Mouse (Mus musculus): Measurements from ENCODE around the gene Gnb1l.

The Gnb1l gene

DNA sequence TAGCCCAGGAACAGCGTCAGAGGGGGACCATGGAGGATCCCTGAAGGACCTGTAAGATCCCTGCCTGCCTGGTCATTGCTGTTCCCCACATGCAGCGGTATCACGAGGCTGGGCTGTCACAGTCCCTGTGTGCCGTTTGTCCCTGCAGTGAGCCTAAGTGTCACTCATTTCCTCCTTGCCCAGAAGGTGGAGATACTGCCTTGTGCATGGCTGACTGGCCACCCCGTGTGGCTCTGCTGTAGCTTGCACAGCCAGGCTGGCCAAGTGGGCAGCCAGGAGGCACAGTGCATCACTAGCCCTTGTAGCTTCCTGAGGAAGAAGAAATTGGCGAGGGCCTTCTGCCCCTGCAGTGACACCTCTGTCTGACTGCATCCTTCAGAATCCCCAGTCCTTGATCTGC lies 20.5 kb upstream of the Gnb1l start:
- in situ Hi-C loops (cut with MboI; ENCODE audit: low pct_unique_long_range_greater_than_20kb in 1 of 2, low sequenced_read_pairs in 2 of 2, unreplicated experiment in 1 of 2) = no loop called here

DNA sequence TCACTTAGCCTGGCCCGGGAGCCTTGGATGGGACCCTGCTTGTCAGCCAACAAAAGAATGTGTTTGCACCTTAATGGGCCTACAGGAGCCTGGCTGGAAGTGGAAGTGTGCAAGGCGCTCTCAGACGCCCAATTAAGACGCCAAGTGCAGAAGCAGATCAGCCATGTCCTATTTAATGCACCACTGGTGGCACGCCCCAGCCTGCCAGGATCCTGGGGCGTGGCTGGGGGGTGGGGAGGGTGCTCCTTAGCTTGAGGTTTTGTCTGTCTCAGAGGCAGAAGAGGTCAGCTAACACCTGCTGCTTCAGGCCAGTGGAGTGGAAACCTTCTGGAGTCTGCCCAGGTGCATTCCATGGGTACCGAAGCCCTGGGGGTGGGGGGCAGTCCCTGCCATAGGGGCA lies 18.8 kb upstream of the Gnb1l start:
- in situ Hi-C loops (cut with MboI; ENCODE audit: low pct_unique_long_range_greater_than_20kb in 1 of 2, low sequenced_read_pairs in 2 of 2, unreplicated experiment in 1 of 2) = no loop called here

DNA sequence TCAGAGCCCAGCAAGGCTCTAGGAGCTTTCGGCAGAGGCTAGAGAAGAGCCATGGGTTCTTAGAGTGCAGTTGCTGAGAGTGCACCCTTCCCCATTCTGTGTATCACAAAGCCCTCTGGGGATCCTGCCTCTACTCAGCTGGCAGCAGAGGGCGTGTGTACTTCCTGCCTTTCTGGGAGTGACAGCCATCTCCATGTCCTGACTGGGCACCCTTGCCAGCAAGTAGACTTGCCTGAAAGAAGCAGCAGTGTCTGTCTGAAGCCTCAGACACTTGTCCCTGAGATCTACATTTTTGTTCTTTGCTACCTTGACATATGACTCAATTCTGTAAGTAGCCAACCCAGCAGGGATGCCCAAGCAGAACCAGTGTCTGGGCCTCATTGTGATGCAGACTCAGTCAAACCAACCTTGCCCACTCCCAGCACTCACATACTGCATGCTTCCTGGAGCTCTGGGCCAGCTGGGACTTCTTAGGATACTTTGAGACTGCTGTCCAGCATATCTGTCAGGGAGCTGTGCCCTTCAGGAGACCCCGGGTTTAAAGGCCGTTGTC lies 17.5 kb upstream of the Gnb1l start:
- in situ Hi-C loops (cut with MboI; ENCODE audit: low pct_unique_long_range_greater_than_20kb in 1 of 2, low sequenced_read_pairs in 2 of 2, unreplicated experiment in 1 of 2) = no loop called here

DNA sequence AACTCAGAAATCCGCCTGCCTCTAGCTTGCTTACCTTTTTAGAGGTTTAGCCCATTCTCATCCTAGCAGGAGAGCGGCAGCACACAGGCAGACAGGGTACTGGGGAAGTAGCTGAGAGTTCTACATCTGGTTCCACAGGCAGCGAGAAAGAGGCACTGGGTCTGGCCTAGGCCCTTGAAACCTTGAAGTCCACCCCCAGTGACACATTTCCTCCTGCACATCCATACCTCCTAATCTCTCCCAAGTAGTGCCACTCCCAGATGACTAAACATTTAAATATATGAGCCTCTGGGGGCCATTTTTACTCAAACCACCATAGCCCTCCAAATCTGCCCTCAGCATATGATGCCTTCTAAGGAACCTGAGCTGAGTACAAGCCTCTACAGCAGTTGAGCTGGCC lies 16.1 kb upstream of the Gnb1l start:
- in situ Hi-C loops (cut with MboI; ENCODE audit: low pct_unique_long_range_greater_than_20kb in 1 of 2, low sequenced_read_pairs in 2 of 2, unreplicated experiment in 1 of 2) = no loop called here

DNA sequence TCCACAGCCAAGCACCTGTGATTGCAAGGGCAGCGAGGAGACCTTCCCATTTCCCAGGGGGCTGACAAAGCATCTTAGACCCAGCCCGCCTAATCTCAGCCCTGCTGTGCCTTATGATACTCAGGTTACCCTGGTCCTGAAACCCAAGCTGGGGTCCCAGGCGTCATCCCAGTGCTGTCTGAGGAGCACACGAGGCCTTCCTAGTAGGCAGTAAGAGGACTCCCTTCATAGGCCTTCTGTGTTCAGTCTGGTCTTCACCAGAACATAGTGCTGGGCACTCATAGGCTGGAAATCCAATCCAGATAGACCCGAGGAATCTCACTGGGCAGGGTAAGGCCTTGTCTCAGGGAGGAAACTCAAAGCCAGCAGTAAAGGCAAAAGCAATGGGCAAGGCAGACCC lies 14.7 kb upstream of the Gnb1l start:
- in situ Hi-C loops (cut with MboI; ENCODE audit: low pct_unique_long_range_greater_than_20kb in 1 of 2, low sequenced_read_pairs in 2 of 2, unreplicated experiment in 1 of 2) = no loop called here

DNA sequence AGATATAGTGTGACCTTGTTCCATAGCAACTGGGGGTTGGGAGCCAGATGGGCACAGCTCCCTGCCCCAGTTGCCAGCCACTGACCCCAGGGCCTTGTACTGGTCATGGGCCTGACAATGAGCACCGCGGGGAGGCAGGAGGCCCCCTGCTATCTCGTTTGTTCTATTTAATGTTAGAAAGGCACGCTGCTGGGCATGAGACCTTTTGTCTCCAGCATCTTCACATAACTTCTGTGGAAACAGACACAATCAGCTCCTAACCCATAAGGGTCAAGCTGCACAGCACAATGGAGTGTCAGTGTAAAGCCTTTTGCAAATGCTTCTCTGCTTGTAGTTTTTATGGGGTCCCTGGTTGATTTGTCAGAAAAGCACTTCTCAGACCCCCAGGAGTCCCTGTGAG lies 14.1 kb upstream of the Gnb1l start:
- in situ Hi-C loops (cut with MboI; ENCODE audit: low pct_unique_long_range_greater_than_20kb in 1 of 2, low sequenced_read_pairs in 2 of 2, unreplicated experiment in 1 of 2) = no loop called here

DNA sequence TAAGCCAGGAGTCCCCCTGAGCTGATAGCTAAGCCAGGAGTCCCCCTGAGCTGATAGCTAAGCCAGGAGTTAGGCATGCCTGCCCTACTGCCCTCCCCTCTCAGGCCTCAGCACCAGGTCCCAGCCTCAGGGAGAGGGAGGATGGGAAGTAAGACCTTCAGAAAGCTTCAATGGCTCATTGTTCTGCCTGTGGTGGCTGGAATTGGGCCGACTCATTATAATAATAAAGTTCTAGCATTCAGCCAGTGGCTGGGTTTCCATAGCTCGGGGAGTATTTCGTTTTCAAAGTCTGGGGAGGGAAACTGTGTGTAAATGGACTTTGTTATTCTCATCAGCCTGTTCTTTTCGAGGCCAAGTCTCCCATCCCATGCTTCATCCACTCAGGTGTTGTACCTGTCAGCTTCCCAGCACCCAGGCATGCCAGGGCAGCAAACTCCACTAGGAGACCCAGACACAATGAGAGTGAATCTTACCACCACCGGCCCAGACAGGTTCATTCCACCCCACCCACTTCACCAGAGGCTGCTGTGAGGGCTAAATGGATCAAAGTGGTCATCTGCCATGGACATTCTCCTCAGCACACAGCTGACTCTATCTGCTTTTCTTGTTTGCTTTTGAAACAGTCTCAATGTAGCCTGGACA lies 13.6 kb upstream of the Gnb1l start:
- in situ Hi-C loops (cut with MboI; ENCODE audit: low pct_unique_long_range_greater_than_20kb in 1 of 2, low sequenced_read_pairs in 2 of 2, unreplicated experiment in 1 of 2) = no loop called here

DNA sequence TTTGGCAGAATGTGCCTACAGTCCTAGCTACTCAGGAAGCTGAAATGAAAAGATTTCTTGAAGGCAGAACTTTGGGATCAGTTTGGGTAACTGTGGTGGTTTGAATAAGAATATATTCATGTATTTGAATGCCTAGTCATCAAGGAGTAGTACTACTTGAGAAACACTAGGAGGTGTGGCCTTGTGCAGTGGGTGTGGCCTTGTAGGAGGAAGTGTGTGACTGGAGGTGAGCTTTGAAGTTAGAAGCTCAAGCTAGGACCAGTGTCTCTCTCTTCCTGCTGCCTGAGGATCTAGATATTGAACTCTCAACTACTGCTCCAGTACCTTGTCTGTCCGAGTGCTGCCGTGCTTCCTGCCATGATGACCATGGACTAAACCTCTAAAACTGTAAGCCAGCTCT lies 12.4 kb upstream of the Gnb1l start:
- in situ Hi-C loops (cut with MboI; ENCODE audit: low pct_unique_long_range_greater_than_20kb in 1 of 2, low sequenced_read_pairs in 2 of 2, unreplicated experiment in 1 of 2) = no loop called here

DNA sequence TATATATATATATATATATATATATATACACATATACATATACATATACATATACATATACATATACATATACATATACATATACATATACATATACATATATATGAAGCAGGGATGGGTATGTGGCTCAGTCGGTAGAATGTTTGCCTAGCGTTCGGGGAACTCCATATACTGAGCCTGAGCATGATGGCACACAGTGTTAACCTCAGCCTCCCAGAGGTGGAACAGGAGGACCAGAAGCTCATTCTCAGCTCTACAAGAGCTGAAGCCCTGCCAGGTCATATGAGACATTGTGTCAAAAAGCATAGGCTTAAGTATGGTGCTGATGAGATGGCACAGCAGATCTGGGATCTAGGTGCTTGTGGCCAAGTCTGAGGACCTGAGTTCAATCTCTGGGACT lies 8.2 kb upstream of the Gnb1l start:
- in situ Hi-C loops (cut with MboI; ENCODE audit: low pct_unique_long_range_greater_than_20kb in 1 of 2, low sequenced_read_pairs in 2 of 2, unreplicated experiment in 1 of 2) = no loop called here

DNA sequence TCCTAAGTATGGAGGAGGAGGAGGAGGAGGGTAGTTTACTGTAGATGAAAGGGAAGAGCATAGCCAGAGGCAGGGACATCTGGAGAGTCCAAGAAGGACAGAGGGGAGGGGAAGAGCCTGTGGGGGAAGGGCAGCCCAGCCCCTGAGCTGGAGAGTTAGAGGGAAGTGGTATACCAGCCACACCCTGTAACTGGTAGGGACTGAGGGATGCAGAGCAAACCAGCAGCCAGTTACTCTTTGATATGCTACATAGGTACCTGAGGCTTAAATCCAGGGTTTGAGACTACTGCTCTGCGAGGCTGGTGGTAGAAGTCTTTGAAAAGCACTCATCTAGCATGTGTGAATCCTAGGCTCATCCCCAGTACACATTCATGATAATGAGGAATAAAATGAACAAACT lies 7.6 kb upstream of the Gnb1l start:
- in situ Hi-C loops (cut with MboI; ENCODE audit: low pct_unique_long_range_greater_than_20kb in 1 of 2, low sequenced_read_pairs in 2 of 2, unreplicated experiment in 1 of 2) = no loop called here

DNA sequence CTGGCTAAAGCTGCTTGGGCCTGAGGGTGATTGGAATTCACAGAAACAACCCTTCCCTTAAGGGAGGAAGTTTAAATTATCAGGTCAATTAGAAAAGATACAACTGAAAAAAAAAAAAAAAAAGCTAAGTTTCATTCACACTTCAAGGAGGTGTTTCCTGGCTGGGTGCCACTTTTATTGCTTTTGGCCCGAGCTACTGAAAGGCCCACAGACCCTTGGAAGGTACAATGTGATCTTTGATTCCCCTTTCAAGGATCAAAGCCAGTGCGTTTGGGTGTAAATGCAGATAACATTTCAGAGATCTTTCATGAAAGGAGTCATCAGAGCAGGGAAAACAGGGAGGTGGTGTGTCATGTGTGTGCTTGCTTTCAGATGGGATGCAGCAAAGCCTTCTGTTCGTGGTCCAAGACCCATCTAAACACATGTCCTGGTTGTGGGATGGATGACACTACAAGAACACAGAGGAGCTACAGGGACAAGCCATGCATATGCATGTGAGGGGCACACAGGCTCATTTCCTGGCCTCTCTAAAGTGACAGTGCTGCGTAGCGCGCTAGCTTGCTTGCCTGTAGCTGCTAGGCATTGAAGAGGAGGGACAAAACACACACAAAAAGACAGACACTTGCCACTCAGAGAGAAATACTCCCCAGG lies 523 bp upstream of the Gnb1l start:
- in situ Hi-C loops (cut with MboI; ENCODE audit: low pct_unique_long_range_greater_than_20kb in 1 of 2, low sequenced_read_pairs in 2 of 2, unreplicated experiment in 1 of 2) = no loop called here

DNA sequence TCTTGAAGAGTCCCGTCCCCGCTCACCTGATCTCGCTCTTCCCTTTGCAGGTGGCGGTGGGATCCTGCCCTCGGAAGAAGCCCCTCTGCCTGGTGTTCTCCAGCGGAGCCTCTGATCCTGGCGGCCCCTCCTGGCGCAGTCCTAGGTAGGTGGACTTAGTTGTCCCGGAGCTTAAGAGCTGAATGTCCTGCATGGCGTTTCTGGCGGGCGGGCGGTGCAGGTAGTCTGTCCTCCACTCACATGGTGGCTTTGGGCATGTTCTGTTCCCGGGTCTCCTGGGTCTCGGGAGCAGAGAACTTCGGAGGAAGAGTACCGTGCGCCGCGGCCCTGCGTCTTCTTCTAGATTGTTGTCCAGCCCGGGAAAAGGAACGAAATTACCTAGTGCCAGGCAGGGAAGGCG lies 483 bp downstream of the Gnb1l start:
- in situ Hi-C loops (cut with MboI; ENCODE audit: low pct_unique_long_range_greater_than_20kb in 1 of 2, low sequenced_read_pairs in 2 of 2, unreplicated experiment in 1 of 2) = no loop called here

DNA sequence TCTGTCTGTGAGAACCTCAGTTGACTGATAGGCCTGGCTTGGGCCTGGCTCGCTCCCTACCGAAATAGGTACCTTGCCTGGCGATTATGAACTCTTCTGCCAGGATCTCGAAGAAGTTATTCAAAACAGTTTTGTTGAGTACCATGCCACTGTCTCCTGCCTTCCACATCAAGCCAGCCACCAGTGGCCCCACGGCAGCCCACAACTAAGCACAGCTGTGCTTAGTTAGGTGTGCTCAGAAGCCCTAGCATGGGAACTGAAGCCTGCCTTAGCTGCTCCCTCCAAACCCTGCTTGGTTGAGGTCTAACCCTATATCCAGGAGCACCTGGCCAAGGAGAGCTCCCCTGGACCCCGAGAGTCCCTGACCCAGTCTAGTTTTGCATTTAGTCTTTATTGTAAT lies 3.0 kb downstream of the Gnb1l start:
- in situ Hi-C loops (cut with MboI; ENCODE audit: low pct_unique_long_range_greater_than_20kb in 1 of 2, low sequenced_read_pairs in 2 of 2, unreplicated experiment in 1 of 2) = no loop called here

DNA sequence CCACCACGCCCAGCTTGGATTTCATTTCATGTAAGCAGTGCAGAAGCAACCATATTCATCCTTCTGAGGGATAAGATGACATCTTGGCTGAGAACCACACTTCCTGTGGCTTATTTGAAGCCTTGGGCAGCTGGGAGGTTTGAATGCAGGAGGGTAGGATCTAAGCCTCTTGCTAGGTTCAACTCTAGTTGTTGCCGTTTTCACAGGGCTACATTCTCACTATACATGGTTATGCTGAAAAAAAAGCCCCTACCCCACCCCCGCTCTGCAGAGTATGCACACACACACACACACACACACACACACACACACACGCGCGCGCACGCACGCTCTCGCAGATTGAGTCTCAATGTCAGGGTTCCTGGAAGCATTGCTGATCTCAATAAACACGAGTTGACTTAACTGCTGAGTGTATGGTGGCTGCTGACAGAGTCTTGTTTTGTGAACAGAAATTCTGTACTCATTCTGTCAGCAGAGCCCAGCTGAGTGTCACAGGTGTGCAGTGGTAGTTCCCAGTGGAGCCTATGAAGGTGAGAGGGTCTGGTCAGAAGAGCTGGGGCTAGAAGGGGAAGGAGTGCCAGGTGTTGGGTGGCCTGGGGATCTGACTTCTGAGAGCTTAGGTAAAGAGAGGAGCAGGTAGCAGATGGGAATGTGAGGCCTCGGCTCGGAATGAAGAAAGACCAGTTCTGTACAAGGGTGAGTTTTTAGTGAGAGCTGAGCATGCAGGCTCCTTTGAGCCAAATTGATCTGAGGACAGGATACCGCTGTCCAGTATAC lies 5.2 kb downstream of the Gnb1l start:
- in situ Hi-C loops (cut with MboI; ENCODE audit: low pct_unique_long_range_greater_than_20kb in 1 of 2, low sequenced_read_pairs in 2 of 2, unreplicated experiment in 1 of 2) = no loop called here

DNA sequence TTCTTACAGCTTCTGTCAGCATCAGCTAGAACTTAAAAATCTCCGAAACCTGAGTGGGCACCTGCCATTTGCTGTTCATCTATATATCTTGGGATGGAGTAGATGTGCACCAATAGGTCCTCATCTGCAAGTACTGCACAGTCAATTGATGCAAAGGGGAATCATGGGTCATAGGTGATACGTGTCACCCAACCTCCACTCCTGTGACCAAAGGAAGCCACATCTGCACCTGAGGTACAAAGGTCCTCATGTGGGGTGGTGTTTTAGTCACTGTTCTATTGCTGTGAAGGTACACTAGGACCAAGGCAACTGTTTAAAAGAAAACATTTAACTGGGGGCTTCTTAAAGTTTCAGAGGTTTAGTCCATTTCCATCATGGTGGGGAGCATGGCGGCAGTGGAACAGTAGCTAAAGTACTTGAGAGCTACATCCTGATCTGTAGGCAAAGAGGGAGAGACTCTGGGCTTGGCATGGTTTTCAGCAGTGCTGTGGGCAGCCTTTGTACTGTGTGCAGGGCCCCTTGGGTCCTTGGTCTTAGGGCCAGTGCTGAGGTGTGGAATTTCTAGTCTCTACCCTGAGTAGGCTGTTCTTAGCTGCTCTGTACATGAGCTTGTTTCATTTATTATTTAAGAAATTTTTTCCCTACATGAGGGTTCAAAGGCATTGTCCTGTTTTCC lies 8.1 kb downstream of the Gnb1l start:
- in situ Hi-C loops (cut with MboI; ENCODE audit: low pct_unique_long_range_greater_than_20kb in 1 of 2, low sequenced_read_pairs in 2 of 2, unreplicated experiment in 1 of 2) = no loop called here

DNA sequence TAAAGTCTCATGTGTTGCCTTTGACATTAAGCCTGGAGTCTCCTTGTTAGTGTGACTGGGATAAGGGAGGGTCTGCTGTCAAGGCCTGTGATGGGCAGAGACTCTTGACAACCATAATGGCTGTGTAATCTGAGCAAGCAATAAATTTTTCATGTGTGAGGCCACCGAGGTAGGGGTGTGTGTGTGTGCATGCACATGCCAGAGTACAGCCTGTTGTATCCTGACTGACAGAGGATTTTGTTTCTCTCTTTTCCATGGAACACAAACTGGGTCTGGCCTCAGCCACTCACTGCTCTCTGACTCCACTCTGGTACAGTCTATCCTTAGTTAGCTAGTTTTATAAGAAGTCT lies 8.7 kb downstream of the Gnb1l start:
- in situ Hi-C loops (cut with MboI; ENCODE audit: low pct_unique_long_range_greater_than_20kb in 1 of 2, low sequenced_read_pairs in 2 of 2, unreplicated experiment in 1 of 2) = no loop called here

DNA sequence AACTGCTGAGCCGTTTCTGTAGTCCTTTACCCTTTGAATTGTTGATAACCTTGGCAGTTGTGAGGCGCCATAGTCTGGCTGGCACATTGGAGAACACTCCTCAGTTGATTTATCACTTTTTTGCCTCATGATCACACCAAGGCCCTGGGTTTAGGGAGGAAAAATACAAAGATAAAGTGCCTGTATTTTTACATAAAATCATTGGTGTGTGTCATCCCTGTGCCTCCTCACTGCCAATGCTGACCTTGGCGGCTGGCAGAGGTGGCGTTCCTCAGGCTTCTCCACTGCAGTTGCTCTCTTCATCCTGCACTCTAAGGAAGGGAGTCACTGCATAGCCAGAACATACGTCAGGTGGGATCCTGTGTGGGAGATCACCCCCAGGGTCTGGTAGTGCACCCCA lies 13.2 kb downstream of the Gnb1l start:
- in situ Hi-C loops (cut with MboI; ENCODE audit: low pct_unique_long_range_greater_than_20kb in 1 of 2, low sequenced_read_pairs in 2 of 2, unreplicated experiment in 1 of 2) = no loop called here

DNA sequence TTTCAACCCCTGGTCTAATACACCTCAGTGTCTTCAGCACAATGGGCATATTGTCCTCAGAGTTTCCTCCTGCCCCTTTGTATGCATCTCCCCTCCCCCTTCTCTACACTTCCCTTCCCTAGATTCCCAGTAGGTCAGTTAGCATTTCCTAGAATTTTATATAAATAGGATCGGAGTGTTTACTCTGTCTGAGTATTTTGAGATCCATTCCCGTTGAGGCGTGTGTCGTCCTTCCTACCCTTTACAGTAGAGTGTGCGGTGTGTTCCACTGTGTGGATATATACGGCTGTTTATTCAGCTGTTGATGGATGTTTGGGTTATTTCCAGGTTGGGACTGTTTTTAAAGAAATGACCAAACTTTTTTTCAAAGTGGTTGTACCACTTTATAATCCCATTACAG lies 15.0 kb downstream of the Gnb1l start:
- in situ Hi-C loops (cut with MboI; ENCODE audit: low pct_unique_long_range_greater_than_20kb in 1 of 2, low sequenced_read_pairs in 2 of 2, unreplicated experiment in 1 of 2) = no loop called here

DNA sequence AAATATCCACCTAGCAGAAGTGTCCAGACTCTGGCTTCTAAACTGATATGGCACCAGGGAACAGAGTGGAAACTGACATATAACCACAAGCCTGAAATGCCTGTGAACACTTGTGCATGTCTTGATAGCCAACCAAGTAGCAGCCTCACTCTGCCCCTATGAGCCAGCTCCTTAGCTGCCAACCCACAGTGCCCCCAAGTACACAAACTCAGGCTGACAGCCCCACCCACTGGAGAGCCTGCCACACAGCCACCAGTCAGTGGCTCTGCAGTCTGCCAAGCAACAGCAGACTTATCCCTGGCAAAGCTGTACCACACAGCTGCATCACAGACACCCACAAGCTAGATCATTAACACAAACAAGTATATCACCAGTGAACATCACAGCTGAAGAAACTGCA lies 19.6 kb downstream of the Gnb1l start:
- in situ Hi-C loops (cut with MboI; ENCODE audit: low pct_unique_long_range_greater_than_20kb in 1 of 2, low sequenced_read_pairs in 2 of 2, unreplicated experiment in 1 of 2) = no loop called here
